Mouse (Mus musculus): ENCODE data around the gene Gpr55. TPM values are rescaled to one million over a fixed set of nuclear protein-coding genes. Genes with fewer than 3 reads are reported as not detected.

Gene Gpr55
- total RNA-seq, 2 experiments from 2014 or later = not detected

GRCm38 (mm10) chr1:85894231-85894747 is 66.5 kb downstream of the Gpr55 start, which contains the start of gene Itm2c:
Gene Itm2c (plus strand): TSS chr1:85894281.
- ATAC-seq (replicated peaks; ENCODE audit: low FRiP score, poor library complexity, severe bottlenecking) = peak; percentile 82; the same call in 1 of the 2 replicates

Other genes with a start within 250 kb of the Gpr55 start
- 14.4 and 23.5 TPM in 2 replicates for gene A630001G21Rik, start 182.4 kb downstream of the Gpr55 start, total RNA-seq (2015; ENCODE audit: low replicate concordance)
- gene A630001G21Rik, start 182.4 kb downstream of the Gpr55 start, total RNA-seq (2017; ENCODE audit: low replicate concordance) = 6.3 and 6.7 TPM in 2 replicates
- 42.3 and 44.0 TPM in 2 replicates for gene Cab39, start 167.6 kb downstream of the Gpr55 start, total RNA-seq (2015; ENCODE audit: low replicate concordance)
- 46.5 and 52.2 TPM in 2 replicates for gene Cab39, start 167.6 kb downstream of the Gpr55 start, total RNA-seq (2017; ENCODE audit: low replicate concordance)
- gene Itm2c, start 66.7 kb downstream of the Gpr55 start, total RNA-seq (2015; ENCODE audit: low replicate concordance) = 3.4 and 9.4 TPM in 2 replicates
- 6.3 and 12.1 TPM in 2 replicates for gene Itm2c, start 66.7 kb downstream of the Gpr55 start, total RNA-seq (2017; ENCODE audit: low replicate concordance)
- gene 4933407L21Rik, start 32.5 kb downstream of the Gpr55 start, total RNA-seq (2015; ENCODE audit: low replicate concordance) = not detected in 2 replicates
- gene 4933407L21Rik, start 32.5 kb downstream of the Gpr55 start, total RNA-seq (2017; ENCODE audit: low replicate concordance) = not detected in 2 replicates
- gene Spata3, start 55.8 kb upstream of the Gpr55 start, total RNA-seq (2015; ENCODE audit: low replicate concordance) = not detected in 2 replicates
- not detected in 2 replicates for gene Spata3, start 55.8 kb upstream of the Gpr55 start, total RNA-seq (2017; ENCODE audit: low replicate concordance)
- not detected in 2 replicates for gene 2810459M11Rik, start 84.9 kb upstream of the Gpr55 start, total RNA-seq (2015; ENCODE audit: low replicate concordance)
- not detected in 2 replicates for gene 2810459M11Rik, start 84.9 kb upstream of the Gpr55 start, total RNA-seq (2017; ENCODE audit: low replicate concordance)
- 54.8 and 84.7 TPM in 2 replicates for gene Psmd1, start 103.4 kb upstream of the Gpr55 start, total RNA-seq (2015; ENCODE audit: low replicate concordance)
- 83.6 and 94.6 TPM in 2 replicates for gene Psmd1, start 103.4 kb upstream of the Gpr55 start, total RNA-seq (2017; ENCODE audit: low replicate concordance)
- not detected in 2 replicates for gene Htr2b, start 151.0 kb upstream of the Gpr55 start, total RNA-seq (2015; ENCODE audit: low replicate concordance)
- 0.51 TPM in 1 of 2 replicates, not detected in the other for gene Htr2b, start 151.0 kb upstream of the Gpr55 start, total RNA-seq (2017; ENCODE audit: low replicate concordance)
- gene Gm21972, start 172.6 kb upstream of the Gpr55 start, total RNA-seq (2015; ENCODE audit: low replicate concordance) = 17.7 and 34.8 TPM in 2 replicates
- gene Gm21972, start 172.6 kb upstream of the Gpr55 start, total RNA-seq (2017; ENCODE audit: low replicate concordance) = 9.0 TPM in 1 of 2 replicates, not detected in the other
- gene Armc9, start 193.8 kb upstream of the Gpr55 start, total RNA-seq (2015; ENCODE audit: low replicate concordance) = 13.7 and 24.3 TPM in 2 replicates
- 7.5 and 24.4 TPM in 2 replicates for gene Armc9, start 193.8 kb upstream of the Gpr55 start, total RNA-seq (2017; ENCODE audit: low replicate concordance)